Mouse (Mus musculus) heart, postnatal 10 days (tissue): Measurements from ENCODE around the gene Gtpbp2. TPM values are rescaled to one million over a fixed set of nuclear protein-coding genes. Genes with fewer than 3 reads are reported as not detected.

Source experiments
- DNase-seq, 2 experiments: peaks; one replicate each; pipeline ENCODE4 v3.0.0; 2021
- intact Hi-C: fragments of 180-260 bp; cut with DNase I; formaldehyde crosslinking; loops from one replicate; pipeline ENCODE4 v1.15.1; 2025
- total RNA-seq, 2 experiments: library from RNA; stranded (reverse); gene quantifications; 2 replicates each; pipeline ENCODE4 v1.2.3; 2021

The Gtpbp2 gene
- total RNA-seq: 10 to 100 TPM; 83.5 to 84.8 TPM

- intact Hi-C loops: loop anchor here (10.0 kb wide), 1 partner anchor 426 kb away; the partner anchor contains the start of gene 1600014C23Rik
- DNase-seq: peak; percentile 98 to 99
Observed at GRCm38 (mm10) chr17:46160686-46161085, at the start of gene Gtpbp2. TSS of gene Gtpbp2 (plus strand) at chr17:46161032.

DNA sequence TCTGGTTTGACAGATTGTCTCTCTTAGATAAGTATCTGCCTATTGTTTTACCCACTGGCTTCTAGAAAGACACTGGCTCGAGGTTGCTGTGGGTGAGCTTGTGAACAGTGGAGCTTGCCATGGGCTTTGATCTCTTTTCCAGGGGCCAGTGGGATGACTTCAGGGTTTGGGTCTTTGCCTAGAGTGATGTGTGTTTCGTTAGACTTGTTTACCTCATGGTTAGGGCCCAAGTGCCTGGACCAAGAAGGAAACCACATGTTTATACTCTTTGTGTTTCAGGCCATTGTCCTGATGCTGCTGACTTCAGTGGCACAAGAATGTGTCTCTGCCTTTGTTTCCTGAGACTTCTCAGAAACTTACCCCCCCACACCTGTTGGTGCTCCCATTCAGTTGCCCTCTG is 45.3 kb upstream of the Gtpbp2 start:
- intact Hi-C loops: no loop called here
- peak in 1 of 2 experiments; percentile 43 for DNase-seq

- intact Hi-C loops: no loop called here
- no peak for DNase-seq
Observed at GRCm38 (mm10) chr17:46116138-46116537, 44.7 kb upstream of the Gtpbp2 start.

GRCm38 (mm10) chr17:46116881-46117280 is 44.0 kb upstream of the Gtpbp2 start:
- intact Hi-C loops: no loop called here
- no peak for DNase-seq

DNA sequence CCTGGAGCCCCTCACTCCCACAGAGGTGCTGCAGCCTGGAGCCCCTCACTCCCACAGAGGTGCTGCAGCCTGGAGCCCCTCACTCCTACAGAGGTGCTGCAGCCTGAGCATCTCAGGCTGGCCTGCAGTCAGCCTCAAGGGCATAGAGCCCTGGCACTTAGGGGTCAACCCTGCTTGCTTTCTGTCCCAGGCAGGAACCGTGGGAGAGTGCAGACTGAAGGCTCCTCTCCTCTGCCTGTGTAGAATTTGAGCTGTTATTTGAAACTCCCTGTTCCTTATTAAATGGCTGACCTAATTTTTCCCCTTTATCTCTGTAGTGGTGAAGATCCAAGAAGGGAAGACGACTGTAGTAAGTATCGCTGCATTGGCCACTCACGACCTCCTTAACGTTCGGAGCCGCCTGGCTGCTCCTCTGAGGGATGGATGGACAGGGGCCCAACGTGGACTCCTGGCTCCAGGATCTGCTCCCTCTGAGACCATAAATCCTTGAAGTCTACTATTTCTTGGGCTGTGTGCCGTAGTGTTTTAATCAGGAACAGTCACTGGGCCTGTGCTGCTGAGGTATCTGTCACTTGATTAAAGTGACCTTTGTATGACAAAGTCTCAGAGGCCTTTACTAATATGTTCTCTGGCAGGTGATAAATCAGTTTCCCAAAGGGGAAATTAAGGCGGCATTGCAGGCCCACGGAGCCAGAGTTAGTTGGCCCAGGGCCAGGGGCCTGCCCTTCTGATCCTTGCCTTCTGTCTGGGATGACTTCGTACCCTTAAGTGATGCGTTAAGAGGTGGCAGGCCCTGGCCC is 43.0 kb upstream of the Gtpbp2 start:
- intact Hi-C loops: no loop called here
- DNase-seq: peak in 1 of 2 experiments; percentile 44

DNA sequence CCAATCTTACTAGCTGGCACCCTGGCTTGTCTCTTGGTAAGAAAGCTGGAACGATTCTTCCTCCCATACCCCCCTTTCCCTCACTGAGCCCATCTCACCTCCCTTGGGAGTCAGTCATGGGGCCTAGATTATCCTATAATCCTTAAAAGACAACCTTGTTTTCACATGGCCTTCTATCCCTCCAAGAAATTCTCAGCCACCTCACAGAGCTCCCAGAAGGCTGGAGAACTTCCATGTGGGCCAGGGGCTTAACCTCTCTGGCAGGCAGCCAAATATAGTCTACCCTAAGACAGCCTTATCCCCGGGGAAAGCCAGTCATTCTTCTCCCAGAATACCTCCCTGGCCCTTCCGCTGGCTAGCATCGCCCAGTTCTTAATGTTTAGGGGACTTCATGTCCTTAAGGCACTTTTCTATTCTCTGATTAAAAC is 42.4 kb upstream of the Gtpbp2 start:
- intact Hi-C loops: no loop called here
- no peak for DNase-seq

DNA sequence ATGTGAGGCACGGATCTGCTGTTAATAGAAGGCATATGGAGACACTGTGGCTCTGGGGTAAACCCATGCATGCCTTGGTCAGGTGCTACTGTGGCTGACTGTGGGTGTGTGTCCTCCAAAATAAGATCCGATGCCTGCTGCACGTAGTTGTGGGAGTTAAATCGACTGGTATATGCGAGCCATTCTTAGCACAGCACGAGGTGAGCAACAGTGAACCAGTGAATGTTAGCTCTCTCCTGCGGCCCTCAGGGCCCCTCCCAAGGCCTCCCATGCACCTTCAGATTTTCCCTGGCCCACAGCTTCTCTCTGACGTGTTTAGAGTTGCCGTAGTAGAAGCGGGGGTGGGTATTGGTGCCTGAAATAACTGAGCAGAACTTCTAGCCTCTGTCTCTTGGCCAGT is 41.2 kb upstream of the Gtpbp2 start:
- DNase-seq: no peak
- intact Hi-C loops: no loop called here

- intact Hi-C loops: no loop called here
- peak in 1 of 2 experiments; percentile 32 for DNase-seq
Observed at GRCm38 (mm10) chr17:46122791-46123190, 38.0 kb upstream of the Gtpbp2 start.

- no peak for DNase-seq
- intact Hi-C loops: no loop called here
Observed at GRCm38 (mm10) chr17:46123285-46123684, 37.5 kb upstream of the Gtpbp2 start.

- peak in 1 of 2 experiments; percentile 83 for DNase-seq
- intact Hi-C loops: no loop called here
Observed at GRCm38 (mm10) chr17:46123953-46124700, 36.7 kb upstream of the Gtpbp2 start.

- intact Hi-C loops: no loop called here
- no peak for DNase-seq
Observed at GRCm38 (mm10) chr17:46126608-46127007, 34.2 kb upstream of the Gtpbp2 start.

DNA sequence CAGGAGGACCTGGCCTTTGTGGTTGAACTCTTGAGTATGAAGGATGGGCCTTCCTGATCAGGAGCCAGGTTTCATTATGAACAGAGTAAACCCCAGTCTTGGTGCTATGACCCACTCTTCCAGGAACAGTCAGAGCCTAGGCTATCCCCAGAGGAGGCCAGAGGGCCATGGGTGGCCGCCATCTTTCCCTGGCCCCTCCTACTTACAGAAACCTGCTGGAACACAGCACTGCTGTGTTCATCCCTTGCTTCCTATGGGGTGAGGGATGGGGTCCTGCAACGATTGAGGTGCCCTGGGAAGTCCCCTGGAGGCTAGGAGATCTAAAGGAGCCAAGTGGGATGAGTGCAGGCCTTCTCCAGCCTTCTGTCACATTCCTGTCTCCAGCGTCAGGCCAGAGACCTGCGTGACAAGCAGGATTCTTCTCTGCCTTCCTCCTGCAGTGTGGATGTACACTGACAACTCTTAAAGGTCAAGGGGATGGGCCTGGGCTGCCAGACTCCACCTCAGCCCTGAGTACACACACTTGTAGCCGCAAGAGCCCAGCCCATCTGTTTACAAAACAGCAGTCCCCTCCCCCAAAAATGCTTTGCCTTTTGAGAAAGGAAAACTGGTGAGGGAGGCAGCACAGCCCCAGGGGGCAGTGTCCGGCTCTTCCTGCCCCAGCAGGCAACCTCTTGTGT is 32.9 kb upstream of the Gtpbp2 start:
- no peak for DNase-seq
- intact Hi-C loops: no loop called here

DNA sequence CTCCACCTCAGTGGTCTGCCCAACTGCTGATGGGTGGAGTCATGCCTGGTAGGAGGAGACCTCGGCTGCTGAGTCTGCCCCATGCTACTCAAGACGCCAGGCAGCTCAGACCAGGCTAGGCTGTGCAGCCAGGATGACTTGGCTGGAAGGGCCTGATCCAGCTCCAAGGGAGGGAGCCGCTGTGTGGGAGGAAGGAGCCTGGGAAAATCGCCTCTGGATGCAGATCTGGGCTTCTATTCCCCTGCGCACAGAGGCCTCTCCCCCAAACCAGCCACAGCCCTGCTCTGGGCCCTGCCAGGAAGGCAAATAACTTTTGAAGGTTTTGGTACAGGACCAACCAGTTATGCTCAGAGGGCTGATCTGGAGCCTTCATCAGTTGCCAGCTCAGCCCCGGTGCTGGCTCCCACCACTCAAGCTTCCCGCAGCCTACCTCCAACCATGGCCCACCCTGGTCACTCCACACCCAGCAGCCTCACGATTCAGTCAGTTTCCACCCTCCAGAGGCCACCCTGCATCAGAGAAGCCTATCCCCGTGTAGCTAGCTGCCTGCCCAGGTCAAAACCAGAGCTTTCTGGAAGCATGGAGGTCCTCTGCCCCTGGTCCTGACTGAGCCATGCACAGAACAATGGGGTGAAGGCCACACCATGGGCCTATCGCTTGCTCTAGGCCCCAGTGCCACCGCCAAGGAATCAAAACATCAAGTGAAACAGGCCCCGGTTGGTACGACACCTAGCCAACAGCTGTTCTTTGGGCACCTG is 30.9 kb upstream of the Gtpbp2 start:
- DNase-seq: peak; percentile 75 to 79
- intact Hi-C loops: loop anchor here (5.0 kb wide), 2 partner anchors 173 to 283 kb away; no protein-coding TSS in a partner anchor

DNA sequence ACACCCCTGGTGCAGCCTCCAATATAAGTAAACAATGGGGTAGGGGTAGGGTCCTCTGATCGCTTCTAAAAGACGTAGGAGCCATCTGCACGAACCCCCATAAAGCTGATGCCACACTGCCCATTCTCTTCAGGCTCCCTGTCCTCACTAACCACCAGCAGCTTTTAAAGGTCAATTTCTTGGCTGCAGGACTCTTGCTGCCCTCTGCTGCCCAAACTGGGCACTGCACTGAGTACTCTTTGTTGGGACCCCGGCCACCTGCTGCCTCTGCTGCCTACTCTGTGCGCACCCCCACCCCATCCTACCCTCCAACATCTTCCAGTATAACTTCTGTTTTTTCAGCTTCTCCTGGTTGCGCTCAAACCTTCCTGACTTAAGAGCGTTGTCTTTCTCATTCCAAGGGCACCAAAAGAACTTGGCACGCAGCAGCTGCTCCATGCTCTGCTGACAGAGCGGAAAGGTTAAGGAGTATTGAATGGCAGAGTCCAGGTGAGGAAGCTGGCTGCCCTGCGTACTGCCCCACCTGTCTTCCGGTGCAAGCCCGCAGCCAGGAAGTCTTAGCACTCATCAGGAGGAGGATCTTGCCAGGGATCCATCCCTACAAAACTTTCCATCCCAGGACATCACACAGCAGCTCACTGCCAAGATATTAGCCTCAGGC is 28.6 kb upstream of the Gtpbp2 start:
- intact Hi-C loops: loop anchor here (1.0 to 5.0 kb wide), 4 partner anchors 91 to 401 kb away; no protein-coding TSS in a partner anchor

GRCm38 (mm10) chr17:46132862-46133261 is 28.0 kb upstream of the Gtpbp2 start:
- intact Hi-C loops: loop anchor here (1.0 to 5.0 kb wide), 4 partner anchors 92 to 402 kb away; no protein-coding TSS in a partner anchor
- no peak for DNase-seq

More for the DNA sequence above, 28.6 kb upstream of the Gtpbp2 start:
- peak; percentile 84 to 88 for DNase-seq

- DNase-seq: no peak
- intact Hi-C loops: no loop called here
Observed at GRCm38 (mm10) chr17:46138563-46139236, 22.1 kb upstream of the Gtpbp2 start.

DNA sequence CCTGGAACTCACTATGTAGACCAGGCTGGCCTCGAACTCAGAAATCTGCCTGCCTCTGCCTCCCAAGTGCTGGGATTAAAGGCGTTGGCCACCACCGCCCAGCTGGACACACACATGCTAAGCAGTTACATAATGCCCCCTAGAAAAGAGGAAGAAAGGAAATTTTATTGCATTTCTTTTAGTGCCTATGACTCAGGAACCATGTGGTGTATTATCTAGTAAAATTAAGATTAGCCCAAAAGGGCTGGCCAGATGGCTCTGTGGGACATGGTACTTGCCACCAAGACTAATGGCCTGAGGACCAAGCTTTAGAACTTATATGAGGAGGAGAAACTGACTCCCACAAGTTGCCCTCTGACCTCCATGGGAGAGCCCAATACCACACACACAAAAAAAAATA is 21.0 kb upstream of the Gtpbp2 start:
- intact Hi-C loops: no loop called here

GRCm38 (mm10) chr17:46143578-46144423 is 17.0 kb upstream of the Gtpbp2 start, which contains the start of gene Rsph9:
TSS of gene Rsph9 (minus strand) at chr17:46144216.
- DNase-seq: peak; percentile 85 to 90
- intact Hi-C loops: no loop called here

More for the DNA sequence above, 21.0 kb upstream of the Gtpbp2 start:
- no peak for DNase-seq
